Mouse (Mus musculus) intestine, embryonic 16.5 days (tissue): ENCODE results near the gene Tnfsf11. TPM values are rescaled to one million over a fixed set of nuclear protein-coding genes. Genes with fewer than 3 reads are reported as not detected.

Experiments
- ATAC-seq: fragments of 200-750 bp; cut with Nextera tagmentation; 2 replicates; pipeline ENCODE4 v1.8.0; 2017; ENCODE audit warnings: moderate TSS enrichment, moderate library complexity
- H3K27ac ChIP-seq: fragments of 300-500 bp; sonication (generic); 2 replicates; pipeline ENCODE4 v1.5.1; 2014; ENCODE audit warnings: mild to moderate bottlenecking, low read length
- H3K27me3 ChIP-seq: fragments of 300-500 bp; sonication (generic); replicated peaks from 2 replicates; pipeline ENCODE4 v1.6.1; 2014; ENCODE audit warnings: low read length, control low read depth, mixed read lengths; ENCODE audit not compliant: control insufficient read depth, insufficient read depth
- H3K36me3 ChIP-seq: fragments of 300-500 bp; sonication (generic); 2 replicates; pipeline ENCODE4 v1.6.1; 2014; ENCODE audit warnings: low read length, control low read depth; ENCODE audit not compliant: control insufficient read depth, insufficient read depth
- H3K4me1 ChIP-seq: fragments of 300-500 bp; sonication (generic); 2 replicates; pipeline ENCODE4 v1.6.1; 2014; ENCODE audit warnings: low read length, control low read depth, mixed read lengths; ENCODE audit not compliant: control insufficient read depth, insufficient read depth
- H3K4me2 ChIP-seq: fragments of 300-500 bp; sonication (generic); 2 replicates; pipeline ENCODE4 v1.6.1; 2014; ENCODE audit warnings: low read depth, low read length, control low read depth
- H3K4me3 ChIP-seq: fragments of 300-500 bp; sonication (generic); 2 replicates; pipeline ENCODE4 v1.5.1; 2014; ENCODE audit warnings: mild to moderate bottlenecking, low read length
- H3K9ac ChIP-seq: fragments of 300-500 bp; sonication (generic); 2 replicates; pipeline ENCODE4 v1.6.1; 2014; ENCODE audit warnings: low read depth, low read length
- H3K9me3 ChIP-seq: fragments of 300-500 bp; sonication (generic); 2 replicates; pipeline ENCODE4 v1.6.1; 2016; ENCODE audit warnings: low read length, control low read depth; ENCODE audit not compliant: control insufficient read depth
- WGBS: fragments of 180-500 bp; shearing (Covaris S2); extraction: QIAGEN DNeasy Blood & Tissue Kit; methylation state at CpG from one replicate; pipeline ENCODE4 v1.1.7; 2014; 5-methylcytosine and 5-hydroxymethylcytosine counted together
- polyA plus RNA-seq: library from polyadenylated mRNA; unstranded; fragments of >200 nt; fragmentation: Nextera tagmentation; extraction: Ambion mirVana; gene quantifications from 2 replicates; pipeline ENCODE4 v1.2.1, GENCODE M21; 2015

The Tnfsf11 gene
- 0.33 and 0.47 TPM in 2 replicates for polyA plus RNA-seq

GRCm38 (mm10) chr14:78307286-78308237 is at the start of gene Tnfsf11:
Gene Tnfsf11 (minus strand): TSS chr14:78308043.
- no peaks in the 10 kb centered on the region for H3K9me3 ChIP-seq
- no peak for ATAC-seq
- H3K4me2 ChIP-seq = peak within 1 kb of the TSS; percentile 82
- no peak within 1 kb of the TSS for H3K27ac ChIP-seq
- H3K9ac ChIP-seq = peak within 1 kb of the TSS; percentile 36; the same call in 1 of the 2 replicates
- WGBS = 1% methylated on average over 50 of the region's 51 CpGs
- H3K4me3 ChIP-seq = peak within 1 kb of the TSS; percentile 50
- no peaks in the 10 kb centered on the region for H3K36me3 ChIP-seq
- peaks cover 14% of the 10 kb centered on the region for H3K27me3 ChIP-seq
- 0 out of 2 replicates have a peak, but pooled peaks cover 2% of the 10 kb centered on the region for H3K4me1 ChIP-seq

DNA sequence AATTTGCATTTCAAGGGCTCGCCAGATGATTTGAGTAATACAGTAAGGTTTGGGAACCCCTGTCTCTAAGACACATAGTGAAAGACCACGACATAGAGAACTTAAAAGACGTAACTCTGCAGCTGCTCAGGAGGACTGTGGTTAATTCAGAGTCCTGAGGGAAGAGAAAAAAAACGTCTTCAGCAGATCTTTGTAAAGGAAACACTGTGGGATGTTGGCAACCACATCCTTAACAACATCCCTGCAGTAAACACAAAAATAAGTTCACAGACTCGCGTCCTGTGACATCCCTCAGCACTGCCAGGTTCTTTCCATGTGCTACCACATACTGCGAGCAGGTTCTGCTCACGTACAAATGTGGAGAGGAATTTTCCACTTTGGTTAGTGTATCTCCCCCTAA is 48.9 kb upstream of the Tnfsf11 start:
- Histone ChIP-seq H3K4me2 (no peak overlapping the region), H3K4me3 (no peak overlapping the region), H3K4me1 (no peaks in the 10 kb centered on the region), H3K27ac (no peak overlapping the region), H3K9me3 (no peaks in the 10 kb centered on the region), H3K27me3 (no peaks in the 10 kb centered on the region), H3K36me3 (no peaks in the 10 kb centered on the region), H3K9ac (no peak overlapping the region)
- ATAC-seq = no peak
- WGBS = 67% methylated on average over 8 of the region's 8 CpGs

GRCm38 (mm10) chr14:78355381-78355780 is 47.5 kb upstream of the Tnfsf11 start:
- Histone ChIP-seq H3K27ac (no peak overlapping the region), H3K4me1 (no peaks in the 10 kb centered on the region), H3K9ac (no peak overlapping the region), H3K27me3 (no peaks in the 10 kb centered on the region), H3K4me3 (no peak overlapping the region), H3K9me3 (no peaks in the 10 kb centered on the region), H3K36me3 (no peaks in the 10 kb centered on the region), H3K4me2 (no peak overlapping the region)
- ATAC-seq = no peak
- 64% methylated on average over 4 of the region's 4 CpGs for WGBS

DNA sequence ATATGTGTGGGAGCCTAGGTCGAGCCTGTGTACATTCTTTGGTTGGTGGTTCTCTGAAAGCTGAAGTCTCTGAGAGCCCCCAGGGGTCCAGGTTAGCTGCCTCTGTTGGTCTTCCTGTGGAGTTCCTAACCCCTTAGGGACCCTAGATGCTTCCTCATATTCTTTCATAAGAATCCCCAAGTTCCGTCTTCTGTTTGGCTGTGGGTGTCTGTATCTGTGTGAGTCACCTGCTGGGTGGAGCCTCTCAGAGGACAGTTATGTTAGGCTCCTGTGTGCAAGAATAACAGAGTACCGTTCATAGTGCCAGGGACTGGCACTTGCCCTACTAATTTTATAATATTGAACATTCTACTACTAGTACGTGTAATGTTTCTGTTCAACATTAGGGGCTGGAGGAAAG is 45.0 kb upstream of the Tnfsf11 start:
- H3K9ac ChIP-seq = no peak overlapping the region
- no peak overlapping the region for H3K4me3 ChIP-seq
- no peaks in the 10 kb centered on the region for H3K4me1 ChIP-seq
- H3K36me3 ChIP-seq = no peaks in the 10 kb centered on the region
- no peak for ATAC-seq
- H3K27me3 ChIP-seq = no peaks in the 10 kb centered on the region
- WGBS = 79% methylated on average over 4 of the region's 4 CpGs
- no peak overlapping the region for H3K27ac ChIP-seq
- no peaks in the 10 kb centered on the region for H3K9me3 ChIP-seq
- H3K4me2 ChIP-seq = no peak overlapping the region

GRCm38 (mm10) chr14:78351544-78351943 is 43.7 kb upstream of the Tnfsf11 start:
- Histone ChIP-seq H3K4me2 (no peak overlapping the region), H3K4me1 (no peaks in the 10 kb centered on the region), H3K4me3 (no peak overlapping the region), H3K27me3 (no peaks in the 10 kb centered on the region), H3K36me3 (no peaks in the 10 kb centered on the region), H3K27ac (no peak overlapping the region), H3K9me3 (no peaks in the 10 kb centered on the region), H3K9ac (no peak overlapping the region)
- ATAC-seq = no peak
- WGBS = 90% methylated on average over 7 of the region's 7 CpGs

DNA sequence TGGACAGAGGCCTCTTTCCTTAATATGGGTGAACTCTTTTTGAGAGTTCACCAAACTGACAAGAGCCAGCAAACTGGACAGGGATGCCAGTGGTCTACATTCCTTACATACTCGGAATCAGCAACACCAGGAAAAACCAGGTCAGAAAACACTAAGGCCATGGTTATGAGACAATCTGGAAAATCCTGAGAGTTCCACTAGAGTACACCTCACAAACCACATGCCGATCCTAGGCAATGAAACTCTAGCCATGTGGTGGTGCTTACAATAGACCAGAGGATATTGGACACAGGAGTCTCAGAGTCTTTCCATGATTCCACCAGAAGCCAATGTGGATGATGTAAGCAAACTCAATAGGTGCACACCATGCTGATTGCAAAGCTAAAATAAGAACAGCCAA is 39.9 kb upstream of the Tnfsf11 start:
- no peaks in the 10 kb centered on the region for H3K4me1 ChIP-seq
- no peak overlapping the region for H3K9ac ChIP-seq
- H3K4me2 ChIP-seq = no peak overlapping the region
- H3K27ac ChIP-seq = no peak overlapping the region
- ATAC-seq = no peak
- no peaks in the 10 kb centered on the region for H3K9me3 ChIP-seq
- H3K27me3 ChIP-seq = no peaks in the 10 kb centered on the region
- 83% methylated on average over 2 of the region's 2 CpGs for WGBS
- no peak overlapping the region for H3K4me3 ChIP-seq
- H3K36me3 ChIP-seq = no peaks in the 10 kb centered on the region

DNA sequence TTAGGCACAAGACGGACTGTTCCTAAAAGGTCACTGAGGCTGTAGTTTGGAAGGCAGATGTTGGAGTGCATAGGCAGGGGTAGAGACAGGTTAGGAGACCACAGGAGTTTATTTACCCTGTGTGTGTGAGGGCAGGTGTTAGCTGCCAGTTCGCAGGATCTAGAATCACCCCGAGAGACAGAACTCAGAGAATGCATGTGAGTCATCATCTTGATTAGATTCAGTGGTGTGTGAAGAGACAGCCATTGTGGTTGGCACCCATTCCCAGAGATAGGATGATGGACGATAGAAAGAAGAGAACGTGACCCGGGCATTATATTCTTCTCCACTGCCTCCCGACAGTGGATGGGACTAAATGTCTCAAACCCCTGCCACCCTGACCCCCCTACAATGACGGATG is 35.2 kb upstream of the Tnfsf11 start:
- no peak overlapping the region for H3K9ac ChIP-seq
- H3K4me2 ChIP-seq = no peak overlapping the region
- WGBS = 60% methylated on average over 8 of the region's 8 CpGs
- no peak for ATAC-seq
- H3K27ac ChIP-seq = no peak overlapping the region
- H3K36me3 ChIP-seq = no peaks in the 10 kb centered on the region
- no peaks in the 10 kb centered on the region for H3K9me3 ChIP-seq
- no peaks in the 10 kb centered on the region for H3K4me1 ChIP-seq
- no peaks in the 10 kb centered on the region for H3K27me3 ChIP-seq
- H3K4me3 ChIP-seq = no peak overlapping the region

- H3K27ac ChIP-seq = no peak overlapping the region
- no peak for ATAC-seq
- no peak overlapping the region for H3K9ac ChIP-seq
- H3K36me3 ChIP-seq = no peaks in the 10 kb centered on the region
- WGBS = 50% methylated on average over 4 of the region's 4 CpGs
- no peaks in the 10 kb centered on the region for H3K27me3 ChIP-seq
- no peaks in the 10 kb centered on the region for H3K9me3 ChIP-seq
- H3K4me2 ChIP-seq = no peak overlapping the region
- H3K4me1 ChIP-seq = no peaks in the 10 kb centered on the region
- no peak overlapping the region for H3K4me3 ChIP-seq
Measured at GRCm38 (mm10) chr14:78342146-78342545, 34.3 kb upstream of the Tnfsf11 start.

- Histone ChIP-seq H3K4me2 (no peak overlapping the region), H3K9me3 (no peaks in the 10 kb centered on the region), H3K27ac (no peak overlapping the region), H3K36me3 (no peaks in the 10 kb centered on the region), H3K4me1 (no peaks in the 10 kb centered on the region), H3K27me3 (no peaks in the 10 kb centered on the region), H3K4me3 (no peak overlapping the region), H3K9ac (no peak overlapping the region)
- WGBS = 80% methylated on average over 3 of the region's 3 CpGs
- ATAC-seq = no peak
Measured at GRCm38 (mm10) chr14:78333341-78333740, 25.5 kb upstream of the Tnfsf11 start.
